Mouse (Mus musculus): Measurements from ENCODE around the gene Tysnd1. TPM values are rescaled to one million over a fixed set of nuclear protein-coding genes. Genes with fewer than 3 reads are reported as not detected.

Gene Tysnd1
- total and polyA plus RNA-seq, 3 experiments: 5.1 to 104 (median 8.2) TPM

- Histone ChIP-seq H3K27me3 (ENCODE audit: insufficient read depth, low read length) (no peaks in the 10 kb centered on the region), H3K4me3 (ENCODE audit: low read depth, low read length) (no peak overlapping the region), H3K4me1 (ENCODE audit: insufficient read depth, low read depth, low read length) (no peaks in the 10 kb centered on the region), H3K36me3 (replicated peaks) (peaks cover 2% of the 10 kb centered on the region), H3K9me3 (replicated peaks) (no peaks in the 10 kb centered on the region)
- ATAC-seq (ENCODE audit: extremely low read depth, insufficient number of reproducible peaks, low FRiP score, poor library complexity, severe bottlenecking) (no peak), DNase-seq (ENCODE audit: low spot score) (no peak)
- no peak for TF ChIP-seq GATA2 (IDR thresholded peaks at IDR 0.05; ENCODE audit: borderline replicate concordance, low read depth, low read length)
- no peak for TF ChIP-seq TAL1 (conservative IDR thresholded peaks at IDR 0.05; ENCODE audit: low read depth, low read length)
- no peak for TF ChIP-seq POLR2AphosphoS5 (IDR thresholded peaks at IDR 0.05; ENCODE audit: insufficient replicate concordance, low read depth, low read length)
- no peak for TF ChIP-seq CTCF (IDR thresholded peaks at IDR 0.05; ENCODE audit: low read depth, low read length)
- no peak for TF ChIP-seq GATA1 (IDR thresholded peaks at IDR 0.05; ENCODE audit: borderline replicate concordance, low read length)
Measured at GRCm38 (mm10) chr10:61722215-61722614, 26.9 kb downstream of the Tysnd1 start.

GRCm38 (mm10) chr10:61723271-61723670 lies 28.0 kb downstream of the Tysnd1 start:
- no peaks in the 10 kb centered on the region for H3K27me3 ChIP-seq (ENCODE audit: insufficient read depth, low read length)
- H3K9me3 ChIP-seq (replicated peaks): no peaks in the 10 kb centered on the region
- H3K36me3 ChIP-seq (replicated peaks): peaks cover 9% of the 10 kb centered on the region
- H3K4me1 ChIP-seq (ENCODE audit: insufficient read depth, low read depth, low read length): no peaks in the 10 kb centered on the region
- ATAC-seq (ENCODE audit: extremely low read depth, insufficient number of reproducible peaks, low FRiP score, poor library complexity, severe bottlenecking): no peak
- DNase-seq (ENCODE audit: low spot score): no peak
- H3K4me3 ChIP-seq (ENCODE audit: low read depth, low read length): no peak overlapping the region
- TF ChIP-seq GATA1 (IDR thresholded peaks at IDR 0.05; ENCODE audit: borderline replicate concordance, low read length): no peak

DNA sequence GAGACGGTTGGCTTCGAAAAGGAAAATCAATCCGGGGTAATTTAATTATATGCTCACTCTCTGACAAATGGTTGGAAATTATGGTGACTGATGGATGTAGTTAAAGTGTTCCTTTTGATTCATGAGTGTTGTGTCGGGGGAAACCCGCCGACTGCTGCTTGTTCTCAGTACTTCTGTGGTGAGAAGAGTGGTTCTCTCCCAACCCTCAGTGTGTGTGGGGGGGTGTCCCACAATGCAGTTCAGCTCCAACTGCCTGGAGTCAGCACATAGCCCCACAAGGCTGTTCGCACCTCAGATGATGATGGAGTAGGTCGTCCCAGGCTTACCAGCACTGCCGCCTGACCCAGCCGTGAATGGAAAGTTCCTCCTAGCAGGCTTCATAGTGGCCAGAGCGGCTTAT lies 33.9 kb downstream of the Tysnd1 start:
- H3K27me3 ChIP-seq (ENCODE audit: insufficient read depth, low read length): no peaks in the 10 kb centered on the region
- no peak for TF ChIP-seq TAL1 (conservative IDR thresholded peaks at IDR 0.05; ENCODE audit: low read depth, low read length)
- TF ChIP-seq GATA1 (IDR thresholded peaks at IDR 0.05; ENCODE audit: borderline replicate concordance, low read length): no peak
- TF ChIP-seq POLR2AphosphoS5 (IDR thresholded peaks at IDR 0.05; ENCODE audit: insufficient replicate concordance, low read depth, low read length): no peak
- no peak for TF ChIP-seq GATA2 (IDR thresholded peaks at IDR 0.05; ENCODE audit: borderline replicate concordance, low read depth, low read length)
- peaks cover 23% of the 10 kb centered on the region for H3K36me3 ChIP-seq (replicated peaks)
- H3K4me3 ChIP-seq (ENCODE audit: low read depth, low read length): no peak overlapping the region
- ATAC-seq (ENCODE audit: extremely low read depth, insufficient number of reproducible peaks, low FRiP score, poor library complexity, severe bottlenecking): no peak
- no peaks in the 10 kb centered on the region for H3K9me3 ChIP-seq (replicated peaks)
- H3K4me1 ChIP-seq (ENCODE audit: insufficient read depth, low read depth, low read length): 0 out of 2 replicates have a peak, but pooled peaks cover 2% of the 10 kb centered on the region
- no peak for DNase-seq (ENCODE audit: low spot score)

- ATAC-seq (ENCODE audit: extremely low read depth, insufficient number of reproducible peaks, low FRiP score, poor library complexity, severe bottlenecking) (no peak), DNase-seq (ENCODE audit: low spot score) (no peak)
- no peak for TF ChIP-seq CTCF (IDR thresholded peaks at IDR 0.05; ENCODE audit: low read depth, low read length)
- no peak for TF ChIP-seq TAL1 (conservative IDR thresholded peaks at IDR 0.05; ENCODE audit: low read depth, low read length)
- no peak for TF ChIP-seq POLR2AphosphoS5 (IDR thresholded peaks at IDR 0.05; ENCODE audit: insufficient replicate concordance, low read depth, low read length)
- TF ChIP-seq GATA1 (IDR thresholded peaks at IDR 0.05; ENCODE audit: borderline replicate concordance, low read length): no peak
- TF ChIP-seq GATA2 (IDR thresholded peaks at IDR 0.05; ENCODE audit: borderline replicate concordance, low read depth, low read length): no peak
- H3K27me3 ChIP-seq (ENCODE audit: insufficient read depth, low read length): no peaks in the 10 kb centered on the region
- no peak overlapping the region for H3K4me3 ChIP-seq (ENCODE audit: low read depth, low read length)
- 0 out of 2 replicates have a peak, but pooled peaks cover 3% of the 10 kb centered on the region for H3K4me1 ChIP-seq (ENCODE audit: insufficient read depth, low read depth, low read length)
- H3K36me3 ChIP-seq (replicated peaks): peaks cover 23% of the 10 kb centered on the region
- H3K9me3 ChIP-seq (replicated peaks): no peaks in the 10 kb centered on the region
Measured at GRCm38 (mm10) chr10:61730171-61730570, 34.9 kb downstream of the Tysnd1 start.

DNA sequence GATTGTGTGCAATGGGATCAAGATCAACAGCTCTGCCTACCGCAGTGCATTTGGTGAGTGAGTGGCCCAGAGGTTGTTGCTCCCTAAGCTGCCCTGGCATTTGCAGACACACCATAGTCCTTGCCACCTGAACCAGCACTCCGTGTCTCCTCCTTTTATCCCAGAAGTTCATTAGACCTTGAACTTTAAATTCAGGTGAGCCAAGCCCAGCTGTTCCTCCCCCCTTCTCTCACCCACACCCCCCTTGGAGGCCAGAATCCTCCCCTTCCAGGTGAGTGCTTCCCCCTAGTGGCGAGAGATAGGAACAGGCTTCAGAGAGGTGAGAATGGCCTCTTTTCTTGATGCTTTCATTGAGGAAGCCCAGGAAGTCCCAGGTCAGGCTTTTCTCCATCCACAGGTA lies 39.1 kb downstream of the Tysnd1 start:
- Histone ChIP-seq H3K9me3 (replicated peaks) (no peaks in the 10 kb centered on the region), H3K4me3 (ENCODE audit: low read depth, low read length) (no peak overlapping the region), H3K4me1 (ENCODE audit: insufficient read depth, low read depth, low read length) (0 out of 2 replicates have a peak, but pooled peaks cover 3% of the 10 kb centered on the region), H3K36me3 (replicated peaks) (peaks cover 6% of the 10 kb centered on the region), H3K27me3 (ENCODE audit: insufficient read depth, low read length) (no peaks in the 10 kb centered on the region)
- peak; percentile 28; the same call in 1 of the 2 replicates for ATAC-seq (ENCODE audit: extremely low read depth, insufficient number of reproducible peaks, low FRiP score, poor library complexity, severe bottlenecking)
- no peak for TF ChIP-seq TAL1 (conservative IDR thresholded peaks at IDR 0.05; ENCODE audit: low read depth, low read length)
- TF ChIP-seq POLR2AphosphoS5 (IDR thresholded peaks at IDR 0.05; ENCODE audit: insufficient replicate concordance, low read depth, low read length): no peak
- TF ChIP-seq GATA2 (IDR thresholded peaks at IDR 0.05; ENCODE audit: borderline replicate concordance, low read depth, low read length): no peak
- TF ChIP-seq GATA1 (IDR thresholded peaks at IDR 0.05; ENCODE audit: borderline replicate concordance, low read length): no peak
- TF ChIP-seq CTCF (IDR thresholded peaks at IDR 0.05; ENCODE audit: low read depth, low read length): peak; percentile 25; the same call in 1 of the 2 replicates
- peak; percentile 10 for DNase-seq (ENCODE audit: low spot score)

DNA sequence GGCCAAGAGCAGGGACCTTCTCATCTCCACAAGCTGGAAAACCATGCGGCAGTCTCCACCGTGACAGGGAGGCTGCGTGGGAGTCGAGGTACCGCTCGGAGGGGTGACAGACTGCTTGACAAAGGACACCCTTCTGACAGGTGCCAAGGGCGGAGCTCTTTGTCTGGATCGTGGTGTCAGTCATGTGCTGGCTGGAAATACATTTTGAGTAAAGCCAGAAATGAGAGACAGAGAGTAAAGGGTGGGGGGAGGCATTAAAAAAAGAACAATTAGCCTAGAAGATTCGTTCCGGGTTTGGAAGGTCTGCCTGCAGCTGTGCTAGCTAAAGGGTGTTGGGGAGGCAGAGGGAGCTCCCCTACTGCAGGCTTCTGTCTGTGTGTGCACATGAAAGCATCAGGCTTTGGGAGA lies 41.4 kb downstream of the Tysnd1 start:
- Histone ChIP-seq H3K9me3 (replicated peaks) (no peaks in the 10 kb centered on the region), H3K27me3 (ENCODE audit: insufficient read depth, low read length) (no peaks in the 10 kb centered on the region), H3K4me1 (ENCODE audit: insufficient read depth, low read depth, low read length) (0 out of 2 replicates have a peak, but pooled peaks cover 3% of the 10 kb centered on the region), H3K36me3 (replicated peaks) (no peaks in the 10 kb centered on the region), H3K4me3 (ENCODE audit: low read depth, low read length) (no peak overlapping the region)
- DNase-seq (ENCODE audit: low spot score): no peak
- TF ChIP-seq GATA2 (IDR thresholded peaks at IDR 0.05; ENCODE audit: borderline replicate concordance, low read depth, low read length) (no peak), GATA1 (IDR thresholded peaks at IDR 0.05; ENCODE audit: borderline replicate concordance, low read length) (no peak), POLR2AphosphoS5 (IDR thresholded peaks at IDR 0.05; ENCODE audit: insufficient replicate concordance, low read depth, low read length) (no peak), TAL1 (conservative IDR thresholded peaks at IDR 0.05; ENCODE audit: low read depth, low read length) (no peak), CTCF (IDR thresholded peaks at IDR 0.05; ENCODE audit: low read depth, low read length) (no peak)
- no peak for ATAC-seq (ENCODE audit: extremely low read depth, insufficient number of reproducible peaks, low FRiP score, poor library complexity, severe bottlenecking)

Data from G1E (cell line).